Mouse (Mus musculus) layer of hippocampus, postnatal 36 days (tissue): ENCODE results near the gene Them4. TPM values are rescaled to one million over a fixed set of nuclear protein-coding genes. Genes with fewer than 3 reads are reported as not detected.

Source experiments
- DNase-seq, 2 experiments: peaks; one replicate each; pipeline ENCODE4 v3.0.0; 2022
- total RNA-seq, 2 experiments: library from RNA; stranded (reverse); gene quantifications; 2 replicates each; pipeline ENCODE4 v1.2.3; 2021

Them4 gene
- total RNA-seq, 2 experiments from 2014 or later, result 27.6 to 30.7 TPM

- no peak for DNase-seq
These were observed 58.7 kb downstream of the Them4 start for GRCm38 (mm10) chr3:94368631-94369030.

GRCm38 (mm10) chr3:94369709-94370108 lies 59.8 kb downstream of the Them4 start:
- DNase-seq, result no peak

DNA sequence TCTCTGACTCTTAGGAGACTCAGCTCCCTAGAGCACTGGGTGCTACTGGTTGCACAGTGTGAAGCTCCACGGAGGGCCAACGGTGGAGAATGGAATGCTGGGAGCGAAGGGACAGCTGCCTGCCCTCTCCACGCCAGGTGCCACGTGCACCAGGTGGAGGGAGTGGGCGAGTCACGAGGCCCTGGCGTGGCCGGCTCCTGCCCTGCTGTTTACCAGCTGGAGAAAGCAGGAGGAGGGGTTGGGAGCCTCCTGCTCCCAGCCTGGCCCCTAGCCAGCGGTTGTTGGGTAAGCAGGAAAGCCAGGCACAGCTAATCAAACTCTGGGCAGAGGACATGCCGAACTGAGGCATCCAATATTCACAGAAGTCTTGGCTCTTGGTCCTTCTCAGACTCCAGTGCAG lies 61.7 kb downstream of the Them4 start:
- peak in 1 of 2 experiments; percentile 59 for DNase-seq

DNA sequence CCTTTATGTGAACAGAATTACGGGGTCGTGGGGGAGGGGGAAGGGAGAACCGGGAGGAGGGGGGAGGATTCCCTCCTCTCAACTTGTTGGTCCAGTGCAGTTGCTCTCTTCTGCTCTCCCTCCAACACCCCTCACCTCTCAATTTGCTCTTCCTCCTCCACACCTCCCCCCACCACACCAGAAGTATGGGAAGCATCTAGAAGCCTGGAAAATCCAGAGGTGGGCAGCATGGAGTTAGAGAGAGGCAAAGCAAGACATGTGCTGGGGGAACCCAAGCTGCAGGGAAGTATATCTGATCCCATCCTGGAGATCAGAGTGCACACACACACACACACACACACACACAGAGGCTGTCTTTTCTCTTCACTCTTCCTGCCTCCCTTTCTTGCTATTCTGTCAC lies 62.1 kb downstream of the Them4 start:
- no peak for DNase-seq

DNA sequence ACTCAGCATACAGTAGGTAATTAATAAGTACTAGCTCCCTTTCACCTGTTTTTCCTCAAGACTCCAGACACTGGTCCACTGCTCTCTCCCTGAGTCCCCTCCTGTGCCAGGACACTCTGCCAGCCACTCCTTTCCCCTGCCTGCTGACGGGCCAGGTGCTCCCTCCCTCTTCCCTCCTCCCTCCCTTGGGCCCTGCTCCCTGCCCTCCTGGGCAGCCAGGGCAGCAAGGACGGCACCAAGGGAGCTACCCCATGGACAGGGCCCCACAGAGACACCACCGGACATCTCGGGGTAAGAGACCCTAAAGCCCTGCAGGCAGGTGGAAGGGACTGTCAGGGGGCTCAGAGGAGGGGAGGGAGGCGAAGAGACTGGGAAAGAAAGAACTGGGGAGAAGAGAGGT lies 62.8 kb downstream of the Them4 start, which contains the start of gene Rorc:
Gene Rorc, plus strand, starts transcription at position 154 of the 400 bp plus-strand sequence.
- DNase-seq, result no peak

DNA sequence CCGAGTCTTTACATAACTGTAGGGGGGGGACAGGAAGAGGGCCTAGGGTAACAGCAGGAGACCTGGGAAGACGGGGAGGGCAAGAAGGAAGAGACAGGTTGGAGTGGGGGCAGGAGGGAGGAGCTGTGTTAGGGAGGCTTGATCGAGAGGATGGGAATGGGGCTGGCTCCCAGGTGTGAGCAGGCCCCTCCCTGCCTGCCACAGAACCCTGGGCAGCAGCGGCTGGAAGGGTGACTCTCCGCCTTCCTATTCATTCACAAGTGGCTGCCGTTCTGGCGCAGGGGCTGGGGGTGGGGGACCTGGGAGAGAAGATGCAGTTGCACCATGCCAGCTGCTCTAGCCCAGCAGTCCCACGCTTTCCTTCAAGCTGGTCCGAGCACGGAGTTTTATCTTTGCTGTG lies 63.2 kb downstream of the Them4 start:
- DNase-seq, result no peak

DNA sequence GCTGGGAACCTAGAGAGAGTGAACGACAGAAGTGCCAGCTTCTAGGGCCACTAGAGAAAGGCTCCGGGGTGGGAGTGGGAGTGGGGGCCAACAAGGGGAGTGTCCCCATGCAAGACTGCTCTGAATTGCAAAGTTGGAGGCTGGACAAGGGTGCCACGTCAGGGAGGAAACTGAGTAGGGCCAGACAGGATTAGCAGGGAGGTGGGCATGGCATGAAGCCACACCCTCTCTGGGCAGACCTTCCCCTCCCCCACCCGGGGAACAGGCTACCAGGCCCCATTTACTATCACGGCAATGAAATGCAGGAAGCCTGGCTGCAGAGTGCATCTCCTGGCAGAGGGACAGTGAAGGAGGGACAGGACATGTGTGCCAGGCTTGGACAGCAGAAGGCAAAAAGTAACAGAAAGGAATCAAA lies 63.7 kb downstream of the Them4 start:
- no peak for DNase-seq

GRCm38 (mm10) chr3:94374636-94375035 lies 64.7 kb downstream of the Them4 start:
- no peak for DNase-seq

GRCm38 (mm10) chr3:94375146-94375545 lies 65.3 kb downstream of the Them4 start:
- DNase-seq, result no peak

DNA sequence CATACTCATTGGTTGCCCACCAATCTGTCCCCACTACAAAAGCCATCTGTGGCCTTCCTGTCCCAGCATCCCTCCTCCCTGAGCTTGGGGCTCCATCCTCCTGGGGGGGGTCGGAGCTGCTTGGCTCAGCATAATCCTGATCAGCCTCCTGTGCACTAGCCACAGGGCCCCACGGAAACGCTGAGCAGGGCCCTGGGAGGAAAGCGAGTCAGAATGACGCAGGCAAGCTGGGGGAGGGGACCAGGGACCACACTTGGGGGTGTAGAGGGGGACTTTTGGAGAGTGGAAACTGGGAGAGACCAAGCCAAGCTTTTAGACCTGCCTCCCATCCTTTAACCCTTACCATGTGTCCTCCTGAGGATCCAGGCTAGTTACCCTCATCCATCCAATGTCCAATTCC lies 66.0 kb downstream of the Them4 start:
- no peak for DNase-seq

DNA sequence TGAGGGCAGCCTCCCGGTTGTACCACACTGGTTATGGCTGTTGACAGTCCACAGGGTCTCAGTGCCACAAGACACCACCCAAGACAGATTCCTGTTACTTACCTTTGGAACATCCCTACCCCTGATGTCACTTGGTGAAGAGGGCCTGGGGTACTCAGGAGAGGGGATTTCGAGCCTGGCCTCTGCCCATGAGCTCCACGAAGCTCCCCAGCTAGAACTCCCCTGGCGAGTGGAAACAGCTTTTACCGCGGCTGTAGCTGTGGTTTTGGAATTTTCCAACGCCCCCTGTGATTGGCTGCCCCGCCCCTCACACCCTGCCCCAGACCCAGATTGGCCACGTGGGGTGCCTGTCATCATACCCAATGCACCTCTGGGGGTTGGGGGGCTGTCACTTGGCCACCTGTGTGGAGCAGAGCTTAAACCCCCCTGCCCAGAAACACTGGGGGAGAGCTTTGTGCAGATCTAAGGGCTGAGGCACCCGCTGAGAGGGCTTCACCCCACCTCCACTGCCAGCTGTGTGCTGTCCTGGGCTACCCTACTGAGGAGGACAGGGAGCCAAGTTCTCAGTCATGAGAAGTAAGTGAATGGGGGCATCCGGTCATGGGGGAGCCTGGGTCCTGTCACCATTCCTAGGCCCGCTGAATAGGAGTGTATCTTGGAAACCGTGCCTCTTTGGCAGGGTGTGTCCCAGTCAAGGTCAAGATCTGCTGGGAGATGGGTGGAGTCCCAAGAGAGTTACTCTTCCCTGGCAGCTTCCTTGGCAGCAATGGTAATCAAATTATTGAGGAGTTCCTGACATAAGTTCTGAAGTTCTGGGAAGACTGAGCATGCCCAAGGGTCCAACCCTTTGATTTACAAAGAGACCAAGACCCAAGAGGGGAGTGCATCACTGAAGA lies 67.4 kb downstream of the Them4 start:
- no peak for DNase-seq

- DNase-seq, result no peak
These were observed 70.1 kb downstream of the Them4 start for GRCm38 (mm10) chr3:94379831-94380510.

Other genes with a start within 250 kb of the Them4 start
- gene Gm10697, start 237.4 kb upstream of the Them4 start, total RNA-seq, result not detected
- gene Gm10696, start 131.9 kb upstream of the Them4 start, total RNA-seq, result not detected
- not detected for gene Gm5286, start 113.4 kb upstream of the Them4 start, total RNA-seq
- not detected for gene Gm4778, start 46.1 kb upstream of the Them4 start, total RNA-seq
- gene Them5, start 32.0 kb downstream of the Them4 start, total RNA-seq, result not detected
- gene C2cd4d, start 52.3 kb downstream of the Them4 start, total RNA-seq, result not detected
- gene Rorc, start 62.7 kb downstream of the Them4 start, total RNA-seq, result under 1 TPM; 0.57 to 0.86 TPM
- gene Lingo4, start 88.4 kb downstream of the Them4 start, total RNA-seq, result 1 to 10 TPM in 1 of 2 experiments, under 1 TPM in 1; 0.78 to 1.2 TPM
- 10 to 100 TPM; 39.1 to 43.4 TPM for gene Tdrkh, start 103.2 kb downstream of the Them4 start, total RNA-seq
- gene Mrpl9, start 133.2 kb downstream of the Them4 start, total RNA-seq, result 10 to 100 TPM; 44.7 to 45.3 TPM
- not detected for gene Oaz3, start 133.8 kb downstream of the Them4 start, total RNA-seq
- 100 to 1,000 TPM; 156 to 195 TPM for gene Celf3, start 168.2 kb downstream of the Them4 start, total RNA-seq
- gene Riiad1, start 170.3 kb downstream of the Them4 start, total RNA-seq, result 1 to 10 TPM; 5.7 to 6.3 TPM